Mouse (Mus musculus) central nervous system, embryonic 18 days (tissue): ENCODE results near the gene Mcee. TPM values are rescaled to one million over a fixed set of nuclear protein-coding genes. Genes with fewer than 3 reads are reported as not detected.

Source experiments
- polyA plus RNA-seq: library from polyadenylated mRNA; depleted of rRNA; stranded (reverse); fragments of >200 nt; gene quantifications from 2 replicates; pipeline ENCODE4 v1.2.3, GENCODE M21; 2012; rRNA removed

Gene Mcee
- polyA plus RNA-seq, result 26.9 and 32.5 TPM in 2 replicates

DNA sequence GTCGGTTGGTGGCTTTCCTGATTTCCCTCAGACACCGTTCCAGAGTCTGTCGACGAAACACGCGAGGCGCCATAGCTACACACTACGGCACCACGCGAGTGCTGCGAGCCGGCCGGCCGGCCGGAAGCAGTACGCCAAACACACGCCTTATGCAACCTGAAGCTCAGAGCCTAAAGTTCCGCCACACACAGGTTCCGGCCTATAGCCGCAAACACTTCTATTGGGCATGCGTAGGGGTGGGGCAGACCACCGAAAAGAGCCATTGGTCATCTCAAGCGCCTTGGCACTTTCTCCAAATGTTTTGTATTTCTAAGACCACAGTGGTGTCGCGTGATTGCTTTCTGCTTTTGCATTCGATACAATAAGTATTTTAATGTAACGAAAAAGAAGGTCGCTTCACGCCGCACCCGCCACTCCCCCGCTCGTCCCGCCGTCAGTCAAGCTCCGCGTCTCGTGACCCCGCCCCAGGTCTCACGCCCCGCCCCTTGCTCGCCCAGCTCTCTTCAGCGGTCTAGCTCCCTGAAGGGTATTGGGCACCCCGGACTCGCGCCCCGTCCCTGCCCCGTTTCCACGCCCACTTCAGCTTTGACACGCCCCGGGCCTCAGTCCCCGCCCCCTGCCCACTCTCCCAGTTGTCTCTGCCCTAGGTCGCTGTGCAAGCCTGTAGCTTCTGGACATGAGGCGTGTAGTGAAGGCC lies at the start of gene Mcee, which contains the start of gene Mphosph10:
Mcee (plus strand) TSS at position 486 of the 697 bp plus-strand sequence.
Mphosph10 (minus strand) TSS at position 147 of the 697 bp plus-strand sequence.

DNA sequence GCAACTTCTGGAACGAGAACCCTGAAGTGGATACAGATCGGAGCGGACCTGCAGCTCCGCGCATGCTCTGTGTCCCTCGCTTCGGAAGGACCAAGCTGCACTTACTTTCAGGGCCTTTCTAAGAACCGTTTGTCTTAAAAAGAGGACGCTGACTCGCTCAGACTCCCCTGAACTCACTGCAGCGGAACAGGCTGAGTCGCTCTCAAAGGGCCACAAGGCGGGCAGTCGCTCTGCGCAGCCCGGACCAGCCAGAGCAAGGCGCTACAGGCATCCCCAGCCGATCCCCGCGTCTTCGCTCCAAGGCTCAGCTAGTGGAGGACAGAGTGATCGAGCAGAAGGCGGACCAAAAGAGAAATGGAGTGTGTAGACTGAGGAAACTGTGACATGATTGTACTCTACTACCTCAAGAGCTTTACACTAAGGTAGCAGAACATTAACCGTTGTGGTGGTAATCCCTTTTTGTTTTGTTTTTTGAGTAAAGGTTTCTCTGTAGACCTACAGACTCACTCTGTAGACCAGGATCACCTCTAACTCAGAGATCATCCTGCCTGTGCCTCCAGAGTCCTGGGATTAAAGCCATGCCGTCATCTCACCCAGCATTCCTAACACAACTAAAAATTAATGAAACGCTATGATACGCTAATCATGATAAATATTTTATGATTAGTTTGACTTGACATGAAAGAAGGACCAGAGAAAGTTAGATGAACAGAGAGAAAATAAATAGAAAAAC lies 18.4 kb upstream of the Mcee start, which contains the start of gene Fan1:
Fan1 (minus strand) TSS at position 266 of the 733 bp plus-strand sequence.

Other genes with a start within 250 kb of the Mcee start
- gene Trpm1, start 238.8 kb upstream of the Mcee start, polyA plus RNA-seq, result 0.10 and 0.19 TPM in 2 replicates
- gene Mtmr10, start 105.0 kb upstream of the Mcee start, polyA plus RNA-seq, result 6.0 and 7.0 TPM in 2 replicates
- 3.4 TPM in 2 replicates for gene Fan1, start 18.5 kb upstream of the Mcee start, polyA plus RNA-seq
- gene Mphosph10, start 339 bp upstream of the Mcee start, polyA plus RNA-seq, result 12.3 and 14.0 TPM in 2 replicates
- gene Apba2, start 109.1 kb downstream of the Mcee start, polyA plus RNA-seq, result 172 and 173 TPM in 2 replicates